ENCODE assay signal across 18 mouse cellular contexts in the genomic region with DNA sequence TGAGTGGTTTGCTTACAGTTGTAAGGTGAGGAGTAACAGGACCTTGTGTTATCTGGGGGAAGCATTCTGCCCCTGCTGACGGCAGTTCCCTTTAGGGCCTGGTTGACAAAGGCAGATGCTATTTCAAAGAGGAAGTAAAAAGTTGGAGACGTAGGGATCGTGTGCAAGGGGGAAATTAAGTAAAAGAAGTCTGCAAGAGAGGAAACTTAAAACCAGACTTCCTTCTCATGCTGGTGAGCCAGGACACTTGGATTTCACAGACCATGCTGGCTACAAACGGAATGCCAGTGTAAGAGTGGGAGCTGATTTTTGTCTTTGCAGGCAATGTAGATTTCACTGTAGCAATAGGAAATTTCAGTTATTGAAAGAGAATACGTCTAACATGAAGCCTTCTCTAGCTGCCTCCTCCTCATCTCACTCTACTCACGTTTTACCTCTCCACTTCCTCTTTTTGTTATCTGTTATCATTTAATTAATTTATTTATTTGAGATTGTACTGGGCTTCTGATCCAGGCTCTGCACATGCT. TPM values are rescaled to one million over a fixed set of nuclear protein-coding genes. Genes with fewer than 3 reads are reported as not detected.
A peak's percentile ranks its signal among the peaks of the same experiment; 100 is the strongest.
DNase-seq lines count a peak whose midpoint lies in the region; ATAC-seq lines count a peak whose summit lies in the region.
"Had no signal": no experiment of that assay in that cellular context is flagged by ENCODE, and none has a peak within 500 bp of the region (broad histone marks: within the 10 kb centered on the region; RNA-seq: fewer than 3 reads in every experiment).

No protein-coding gene starts in this region.

- no peaks in the 10 kb centered on the region for H3K36me3 ChIP-seq in heart, embryonic 10.5 days
- H3K36me3 ChIP-seq: embryonic facial prominence, embryonic 15.5 days; midbrain, embryonic 10.5 days; neural tube, embryonic 12.5 days had no signal

- H3K9me3 ChIP-seq in heart, embryonic 10.5 days = no peaks in the 10 kb centered on the region
- H3K9me3 ChIP-seq: embryonic facial prominence, embryonic 15.5 days; midbrain, embryonic 10.5 days; neural tube, embryonic 12.5 days had no signal

- peaks cover 5% of the 10 kb centered on the region; the same call in 1 of the 2 replicates for H3K4me1 ChIP-seq in heart, embryonic 10.5 days
- H3K4me1 ChIP-seq: midbrain, embryonic 10.5 days; neural tube, embryonic 12.5 days had no signal

- peak; percentile 92 for ATAC-seq in granulocyte monocyte progenitor cell, adult 5-6 weeks (replicated peaks; ENCODE audit: poor library complexity, severe bottlenecking)
- peak; percentile 99 for ATAC-seq in megakaryocyte, adult 5-6 weeks (ENCODE audit: poor library complexity, severe bottlenecking)
- ATAC-seq: forebrain, embryonic 16.5 days; Patski had no signal

- H3K4me3 ChIP-seq in heart, embryonic 10.5 days = no peak overlapping the region
- H3K4me3 ChIP-seq: embryonic facial prominence, embryonic 15.5 days; midbrain, embryonic 10.5 days; neural tube, embryonic 12.5 days had no signal

- H3K27ac ChIP-seq in heart, embryonic 10.5 days = no peak overlapping the region
- H3K27ac ChIP-seq: embryonic facial prominence, embryonic 15.5 days; hindbrain, embryonic 14.5 days; midbrain, embryonic 10.5 days; neural tube, embryonic 12.5 days; stomach, postnatal 0 days had no signal

- DNase-seq in heart, adult 11 months = peak; percentile 93
- DNase-seq in heart, embryonic 10.5 days (ENCODE audit: low spot score) = no peak
- DNase-seq in A20 (ENCODE audit: low read depth, low spot score) = peak; percentile 86
- DNase-seq in ovary, postnatal 14 days (ENCODE audit: low spot score) = no peak
- DNase-seq in thymus, adult 18-20 months = no peak
- no peak for DNase-seq in thymus, postnatal 4 days
- DNase-seq: adrenal gland, postnatal 14 days; cerebellum, adult 8-10 months; kidney, postnatal 36 days had no signal

- no peaks in the 10 kb centered on the region for H3K27me3 ChIP-seq in heart, embryonic 10.5 days (ENCODE audit: insufficient read depth, poor library complexity, severe bottlenecking)
- H3K27me3 ChIP-seq: embryonic facial prominence, embryonic 15.5 days; neural tube, embryonic 12.5 days; Patski had no signal

- WGBS in heart, embryonic 10.5 days = 40% methylated on average over 6 of the region's 6 CpGs

RNA-seq across cellular contexts. Expression of gene Dennd4a, which starts 19.0 kb away (rescaled TPM):
- 7.3 and 7.8 TPM in 2 replicates for polyA plus RNA-seq in heart, embryonic 10.5 days (2016; fragmentation: Nextera tagmentation; extraction: Ambion mirVana)
- 39.8 and 61.0 TPM in 2 replicates for total RNA-seq in granulocyte monocyte progenitor cell, adult 5-6 weeks (2014; fragmentation: Nextera tagmentation)
- total RNA-seq in granulocyte monocyte progenitor cell, adult 5-6 weeks (2017) = 27.5 and 28.0 TPM in 2 replicates
- 48.2 and 50.2 TPM in 2 replicates for total RNA-seq in megakaryocyte, adult 5-6 weeks (2015)
- 33.3 and 47.0 TPM in 2 replicates for total RNA-seq in megakaryocyte, adult 5-6 weeks (2017)

Comparison
In these comparisons a context has a peak if more than half of its experiments do, and no peak if none do; other contexts are left out.
1. DNase-seq: peak in heart, adult 11 months (single experiment) and A20 (single experiment); none in heart, embryonic 10.5 days (single experiment), ovary, postnatal 14 days (single experiment), thymus, adult 18-20 months (0 of 2) and thymus, postnatal 4 days (single experiment).